Mouse (Mus musculus): ENCODE data around the gene Fancg. TPM values are rescaled to one million over a fixed set of nuclear protein-coding genes. Genes with fewer than 3 reads are reported as not detected.

Gene Fancg
- polyA plus RNA-seq, 1 experiment from 2014 or later = 17.3 TPM

DNA sequence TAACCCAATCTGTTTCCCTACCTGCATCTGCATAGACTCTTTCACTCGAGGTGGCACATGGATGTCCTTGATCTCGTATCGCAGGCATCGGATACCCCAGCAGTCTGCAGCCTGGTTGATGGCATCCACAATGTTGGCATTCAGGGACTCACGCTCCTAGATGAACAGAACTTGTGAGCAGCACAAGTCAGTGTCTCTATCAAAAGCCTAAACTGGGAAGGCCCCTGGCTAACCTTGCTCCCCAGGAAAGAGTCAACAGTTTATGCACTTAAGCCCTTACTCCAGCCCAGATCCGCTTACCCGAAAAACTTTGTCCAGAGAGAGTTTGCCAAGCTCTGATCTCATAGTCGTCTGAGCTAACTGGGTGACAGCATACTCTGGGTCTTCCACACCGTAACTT, 19.4 kb upstream of the Fancg start:
- H3K27ac ChIP-seq (ENCODE audit: low read depth, low read length) = no peak overlapping the region
- peaks cover 56% of the 10 kb centered on the region for H3K36me3 ChIP-seq (ENCODE audit: control insufficient read depth, insufficient read depth, low read length)
- H3K9ac ChIP-seq (ENCODE audit: low read length) = no peak overlapping the region
- DNase-seq (ENCODE audit: low spot score) (no peak), ATAC-seq (no peak)
- WGBS = 93% methylated on average over 9 of the region's 9 CpGs
- H3K4me2 ChIP-seq (ENCODE audit: low read length) = peak overlapping the region; percentile 77; the same call in 1 of the 2 replicates
- H3K27me3 ChIP-seq (replicated peaks; ENCODE audit: control insufficient read depth, insufficient read depth, low read length) = no peaks in the 10 kb centered on the region
- peaks cover 13% of the 10 kb centered on the region for H3K4me1 ChIP-seq (ENCODE audit: control insufficient read depth, insufficient read depth, low read length)
- no peaks in the 10 kb centered on the region for H3K9me3 ChIP-seq (replicated peaks; ENCODE audit: control insufficient read depth, low read length)
- no peak overlapping the region for H3K4me3 ChIP-seq (ENCODE audit: low read depth, low read length)

DNA sequence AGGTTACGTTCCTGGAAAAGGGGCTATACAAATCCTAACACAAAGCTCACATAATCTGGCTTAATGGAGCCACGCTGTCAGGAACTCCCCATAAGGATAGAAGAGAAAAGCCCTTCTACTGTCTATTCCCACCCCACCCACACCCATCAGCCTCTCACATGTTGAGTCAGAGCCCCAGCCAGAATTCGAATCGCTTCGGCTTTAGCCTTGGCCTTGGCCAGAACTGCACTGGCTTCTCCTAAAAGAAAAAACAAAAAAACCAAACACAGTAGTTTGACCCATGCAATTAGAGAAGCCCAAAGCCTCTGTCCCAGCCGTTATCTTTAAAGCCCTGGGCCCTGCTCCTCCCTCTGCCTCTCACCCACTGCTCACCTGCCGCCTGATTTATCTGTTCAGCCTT, 18.8 kb upstream of the Fancg start:
- Histone ChIP-seq H3K27ac (ENCODE audit: low read depth, low read length) (no peak overlapping the region), H3K27me3 (replicated peaks; ENCODE audit: control insufficient read depth, insufficient read depth, low read length) (no peaks in the 10 kb centered on the region), H3K9me3 (replicated peaks; ENCODE audit: control insufficient read depth, low read length) (no peaks in the 10 kb centered on the region), H3K4me2 (ENCODE audit: low read length) (no peak overlapping the region), H3K4me1 (ENCODE audit: control insufficient read depth, insufficient read depth, low read length) (peaks cover 18% of the 10 kb centered on the region), H3K36me3 (ENCODE audit: control insufficient read depth, insufficient read depth, low read length) (peaks cover 50% of the 10 kb centered on the region), H3K9ac (ENCODE audit: low read length) (no peak overlapping the region), H3K4me3 (ENCODE audit: low read depth, low read length) (no peak overlapping the region)
- WGBS = 93% methylated on average over 7 of the region's 7 CpGs
- ATAC-seq (no peak), DNase-seq (ENCODE audit: low spot score) (no peak)

DNA sequence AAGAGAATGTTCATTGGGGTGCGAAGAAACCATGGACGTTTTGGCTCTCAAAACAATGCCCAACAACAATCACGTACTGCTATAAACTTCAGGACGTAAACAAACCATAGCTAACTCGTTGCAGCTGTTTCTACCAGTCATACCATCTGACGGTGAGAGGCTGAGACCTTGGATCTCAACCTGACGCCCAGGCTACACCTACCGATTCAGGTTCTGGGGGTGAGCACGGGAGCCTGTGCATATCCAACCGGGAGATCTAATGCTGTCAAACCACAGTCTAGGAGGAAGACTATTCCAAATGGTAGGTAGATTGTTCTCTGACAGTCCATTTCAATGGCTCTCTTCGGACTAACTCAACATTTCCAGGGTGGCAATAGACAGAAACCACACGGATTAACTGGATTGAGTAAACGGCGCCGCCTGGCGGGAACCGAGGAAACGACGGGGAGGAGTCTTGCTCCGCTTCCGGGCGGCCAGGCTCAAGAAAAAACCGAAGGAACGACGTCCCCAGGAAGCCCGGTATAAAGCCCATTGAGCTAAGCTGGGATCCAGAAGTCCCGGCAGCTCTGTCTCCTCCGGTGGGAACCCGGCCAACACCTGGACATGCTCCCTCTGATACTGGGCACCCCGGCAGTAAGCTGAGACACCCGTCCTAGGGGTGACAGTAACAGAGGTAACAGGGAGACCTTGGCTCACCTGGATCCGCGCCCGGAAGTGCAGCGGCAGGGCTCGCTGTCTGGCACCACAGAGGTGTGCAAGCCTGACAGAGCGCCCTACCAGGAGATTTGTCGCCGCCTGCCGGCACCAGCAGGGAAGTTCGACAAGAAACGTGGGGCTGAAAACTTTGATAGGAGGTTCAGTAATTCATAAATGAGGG, 15.0 kb upstream of the Fancg start, which contains the start of gene Pigo:
TSS of gene Pigo (minus strand) at position 736 of the 877 bp plus-strand sequence.
- Histone ChIP-seq H3K27me3 (replicated peaks; ENCODE audit: control insufficient read depth, insufficient read depth, low read length) (no peaks in the 10 kb centered on the region), H3K4me3 (ENCODE audit: low read depth, low read length) (peak within 1 kb of the TSS; percentile 55), H3K4me2 (ENCODE audit: low read length) (peak within 1 kb of the TSS; percentile 72), H3K4me1 (ENCODE audit: control insufficient read depth, insufficient read depth, low read length) (peaks cover 12% of the 10 kb centered on the region), H3K9me3 (replicated peaks; ENCODE audit: control insufficient read depth, low read length) (no peaks in the 10 kb centered on the region), H3K9ac (ENCODE audit: low read length) (peak within 1 kb of the TSS; percentile 63), H3K27ac (ENCODE audit: low read depth, low read length) (peak within 1 kb of the TSS; percentile 87), H3K36me3 (ENCODE audit: control insufficient read depth, insufficient read depth, low read length) (peaks cover 67% of the 10 kb centered on the region)
- DNase-seq (ENCODE audit: low spot score) = peak; percentile 96
- ATAC-seq = peak; percentile 96
- 9% methylated on average over 42 of the region's 42 CpGs for WGBS

DNA sequence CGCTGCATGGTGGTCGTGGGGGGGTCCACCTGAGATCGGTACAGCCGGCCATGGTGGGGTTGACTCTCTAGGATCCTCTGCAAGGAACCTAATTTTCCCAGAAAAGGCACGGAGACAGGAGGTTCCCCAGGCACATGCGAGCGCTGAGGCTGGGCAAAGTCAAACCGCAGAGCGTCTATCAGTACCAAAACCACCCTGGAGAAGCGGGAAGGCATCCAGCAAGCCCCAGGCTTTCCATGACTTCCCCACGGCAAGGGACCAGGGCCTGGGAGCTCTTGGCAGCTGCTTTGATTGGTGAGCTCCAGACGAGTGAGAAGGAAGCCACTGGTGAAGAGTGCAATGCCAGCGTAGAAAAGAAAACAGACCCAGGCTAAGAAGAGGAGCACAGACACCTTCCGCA, 14.4 kb upstream of the Fancg start:
- ATAC-seq (no peak), DNase-seq (ENCODE audit: low spot score) (no peak)
- peaks cover 72% of the 10 kb centered on the region for H3K36me3 ChIP-seq (ENCODE audit: control insufficient read depth, insufficient read depth, low read length)
- peak overlapping the region; percentile 55 for H3K4me3 ChIP-seq (ENCODE audit: low read depth, low read length)
- H3K4me1 ChIP-seq (ENCODE audit: control insufficient read depth, insufficient read depth, low read length) = peaks cover 10% of the 10 kb centered on the region
- 85% methylated on average over 14 of the region's 14 CpGs for WGBS
- no peaks in the 10 kb centered on the region for H3K27me3 ChIP-seq (replicated peaks; ENCODE audit: control insufficient read depth, insufficient read depth, low read length)
- no peaks in the 10 kb centered on the region for H3K9me3 ChIP-seq (replicated peaks; ENCODE audit: control insufficient read depth, low read length)
- peak overlapping the region; percentile 63; the same call in 1 of the 2 replicates for H3K9ac ChIP-seq (ENCODE audit: low read length)
- peak overlapping the region; percentile 87; the same call in 1 of the 2 replicates for H3K27ac ChIP-seq (ENCODE audit: low read depth, low read length)
- peak overlapping the region; percentile 72 for H3K4me2 ChIP-seq (ENCODE audit: low read length)

DNA sequence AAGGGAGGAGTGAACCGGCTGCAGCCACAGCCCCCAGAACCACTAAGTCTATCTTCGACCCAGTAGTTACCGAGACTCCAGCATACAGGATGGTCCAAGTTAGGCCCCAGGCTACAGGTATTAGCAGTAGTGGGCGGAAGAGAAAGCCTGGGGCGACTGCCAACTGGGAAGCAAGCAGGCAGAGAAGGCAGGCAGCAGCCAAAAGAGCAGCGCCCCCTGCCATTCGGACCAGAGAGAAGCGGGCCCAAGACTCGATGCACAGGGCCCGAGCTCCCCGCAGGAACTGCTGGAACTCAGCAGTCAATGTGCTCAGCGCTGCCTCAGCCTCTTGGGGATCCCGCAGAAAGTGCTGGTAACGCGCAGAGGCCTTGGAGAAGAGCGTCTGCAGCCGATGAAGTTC, 11.0 kb upstream of the Fancg start:
- no peaks in the 10 kb centered on the region for H3K27me3 ChIP-seq (replicated peaks; ENCODE audit: control insufficient read depth, insufficient read depth, low read length)
- WGBS = 64% methylated on average over 17 of the region's 17 CpGs
- H3K4me1 ChIP-seq (ENCODE audit: control insufficient read depth, insufficient read depth, low read length) = peaks cover 10% of the 10 kb centered on the region
- DNase-seq (ENCODE audit: low spot score) = no peak
- H3K4me3 ChIP-seq (ENCODE audit: low read depth, low read length) = no peak overlapping the region
- H3K4me2 ChIP-seq (ENCODE audit: low read length) = no peak overlapping the region
- ATAC-seq = no peak
- H3K36me3 ChIP-seq (ENCODE audit: control insufficient read depth, insufficient read depth, low read length) = peaks cover 74% of the 10 kb centered on the region
- no peak overlapping the region for H3K9ac ChIP-seq (ENCODE audit: low read length)
- no peak overlapping the region for H3K27ac ChIP-seq (ENCODE audit: low read depth, low read length)
- H3K9me3 ChIP-seq (replicated peaks; ENCODE audit: control insufficient read depth, low read length) = no peaks in the 10 kb centered on the region

DNA sequence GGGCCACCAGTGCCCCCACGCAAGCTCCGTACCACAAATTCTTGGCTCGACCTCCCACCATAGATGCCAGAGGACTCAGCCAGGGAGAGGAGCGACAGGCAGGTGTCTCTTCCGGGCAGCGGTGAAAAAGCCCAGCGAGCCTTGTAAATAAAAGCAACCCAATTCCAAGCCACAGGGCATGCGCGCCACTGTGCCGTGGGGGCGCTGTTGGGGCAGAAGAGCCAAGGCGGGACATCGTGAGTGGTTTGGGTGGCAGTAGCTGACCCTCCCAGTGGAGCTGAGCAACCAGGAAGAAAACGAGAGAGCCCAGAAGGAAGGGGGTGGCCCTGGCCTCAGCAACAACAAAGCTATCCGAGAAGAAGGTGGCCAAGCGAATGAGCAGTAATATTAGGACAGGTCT, 10.6 kb upstream of the Fancg start:
- peaks cover 74% of the 10 kb centered on the region for H3K36me3 ChIP-seq (ENCODE audit: control insufficient read depth, insufficient read depth, low read length)
- no peaks in the 10 kb centered on the region for H3K9me3 ChIP-seq (replicated peaks; ENCODE audit: control insufficient read depth, low read length)
- DNase-seq (ENCODE audit: low spot score) (no peak), ATAC-seq (no peak)
- 87% methylated on average over 16 of the region's 16 CpGs for WGBS
- H3K27me3 ChIP-seq (replicated peaks; ENCODE audit: control insufficient read depth, insufficient read depth, low read length) = no peaks in the 10 kb centered on the region
- H3K4me3 ChIP-seq (ENCODE audit: low read depth, low read length) = no peak overlapping the region
- H3K4me2 ChIP-seq (ENCODE audit: low read length) = no peak overlapping the region
- H3K4me1 ChIP-seq (ENCODE audit: control insufficient read depth, insufficient read depth, low read length) = peaks cover 10% of the 10 kb centered on the region
- no peak overlapping the region for H3K27ac ChIP-seq (ENCODE audit: low read depth, low read length)
- no peak overlapping the region for H3K9ac ChIP-seq (ENCODE audit: low read length)

DNA sequence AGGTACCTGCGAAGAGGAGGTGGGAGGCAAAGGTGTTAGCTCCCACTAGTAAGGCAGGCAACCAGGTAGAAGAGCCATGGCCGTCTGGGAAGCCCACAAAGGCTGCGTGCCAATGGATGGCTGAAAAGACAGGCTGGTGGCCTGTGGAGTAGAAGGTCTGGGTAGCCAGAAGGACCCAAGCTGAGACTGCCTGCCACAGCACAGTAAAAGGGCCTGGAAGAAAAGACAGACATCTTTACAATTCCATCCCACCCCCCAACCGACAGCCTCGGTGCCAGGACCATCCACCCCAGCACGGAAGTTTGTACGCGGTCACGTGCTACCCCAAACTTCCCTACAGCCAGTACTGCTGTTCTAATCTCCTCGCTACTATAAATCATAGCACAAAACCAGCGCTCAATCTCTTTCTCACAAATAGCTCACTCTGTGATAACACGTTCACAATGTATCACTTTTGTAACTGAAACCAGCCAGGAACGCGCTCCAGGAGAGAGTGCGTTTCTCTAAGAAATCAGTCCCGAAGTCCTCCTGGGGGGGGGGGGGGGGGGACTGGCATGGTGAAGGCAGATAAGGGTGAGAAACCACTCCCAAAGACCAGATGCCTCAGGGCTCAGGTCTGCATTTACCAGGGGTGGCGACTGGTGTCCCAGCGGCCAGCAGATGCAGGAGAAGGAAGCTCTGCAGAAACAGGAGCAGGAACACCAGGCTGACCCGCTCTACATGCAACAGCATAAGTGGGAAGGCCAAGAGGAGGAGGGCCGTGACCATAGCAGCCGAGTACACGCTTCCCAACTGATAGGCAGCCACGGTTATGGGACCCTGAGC, 9.5 kb upstream of the Fancg start:
- Histone ChIP-seq H3K4me1 (ENCODE audit: control insufficient read depth, insufficient read depth, low read length) (peaks cover 7% of the 10 kb centered on the region), H3K4me3 (ENCODE audit: low read depth, low read length) (no peak overlapping the region), H3K36me3 (ENCODE audit: control insufficient read depth, insufficient read depth, low read length) (peaks cover 74% of the 10 kb centered on the region), H3K4me2 (ENCODE audit: low read length) (no peak overlapping the region), H3K27me3 (replicated peaks; ENCODE audit: control insufficient read depth, insufficient read depth, low read length) (no peaks in the 10 kb centered on the region), H3K9ac (ENCODE audit: low read length) (no peak overlapping the region), H3K27ac (ENCODE audit: low read depth, low read length) (no peak overlapping the region), H3K9me3 (replicated peaks; ENCODE audit: control insufficient read depth, low read length) (no peaks in the 10 kb centered on the region)
- WGBS = 94% methylated on average over 23 of the region's 23 CpGs
- no peak for ATAC-seq
- DNase-seq (ENCODE audit: low spot score) = no peak

DNA sequence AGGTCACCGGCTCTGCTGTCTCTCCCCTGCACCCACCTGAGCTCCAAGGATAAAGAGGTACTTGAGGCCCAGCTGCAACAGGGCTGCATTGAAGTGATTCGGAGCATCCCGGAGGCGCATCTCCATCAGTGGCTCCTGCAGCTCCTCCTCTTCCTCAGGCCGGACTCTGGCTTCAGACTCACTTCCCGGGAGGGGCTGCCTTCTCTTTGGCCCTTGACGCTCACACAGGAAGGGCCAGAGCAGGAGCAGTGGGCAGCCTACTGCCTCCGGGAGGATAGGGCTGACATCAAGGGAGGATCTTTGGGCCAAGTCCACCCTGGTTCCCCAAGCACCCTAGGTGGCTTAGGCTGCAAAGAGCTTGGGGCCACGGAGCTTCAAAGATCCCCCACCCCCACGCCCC, 8.9 kb upstream of the Fancg start:
- Histone ChIP-seq H3K36me3 (ENCODE audit: control insufficient read depth, insufficient read depth, low read length) (peaks cover 74% of the 10 kb centered on the region), H3K9me3 (replicated peaks; ENCODE audit: control insufficient read depth, low read length) (no peaks in the 10 kb centered on the region), H3K4me1 (ENCODE audit: control insufficient read depth, insufficient read depth, low read length) (peaks cover under 1% of the 10 kb centered on the region; the same call in 1 of the 2 replicates), H3K4me2 (ENCODE audit: low read length) (no peak overlapping the region), H3K27ac (ENCODE audit: low read depth, low read length) (no peak overlapping the region), H3K9ac (ENCODE audit: low read length) (no peak overlapping the region), H3K27me3 (replicated peaks; ENCODE audit: control insufficient read depth, insufficient read depth, low read length) (no peaks in the 10 kb centered on the region), H3K4me3 (ENCODE audit: low read depth, low read length) (no peak overlapping the region)
- DNase-seq (ENCODE audit: low spot score) = no peak
- 93% methylated on average over 10 of the region's 10 CpGs for WGBS
- no peak for ATAC-seq
